Mouse (Mus musculus) forebrain, embryonic 14.5 days (tissue): ENCODE measurements at regions not wholly inside any gene's neighbourhood (a gene's known extent, or its start where the extent isn't known, plus 50 kb on each side); places are given as distances from the start of the nearest gene placed in this dataset.

Experiments
- ATAC-seq: fragments of 200-750 bp; cut with Nextera tagmentation; 2 replicates; pipeline ENCODE4 v1.8.0; 2017; ENCODE audit warnings: mild to moderate bottlenecking, moderate library complexity
- DNase-seq: peaks from one replicate; pipeline ENCODE4 v3.0.0-alpha.2; 2015; ENCODE audit warnings: low spot score
- H3K27ac ChIP-seq: fragments of 300-500 bp; sonication (generic); 2 replicates; pipeline ENCODE4 v1.5.1; 2014; ENCODE audit warnings: low read depth, mild to moderate bottlenecking, control low read depth, low read length, moderate library complexity
- H3K27me3 ChIP-seq: fragments of 300-500 bp; sonication (generic); replicated peaks from 2 replicates; pipeline ENCODE4 v1.6.1; 2014; ENCODE audit warnings: low read length, control low read depth, mixed read lengths; ENCODE audit not compliant: control insufficient read depth, insufficient read depth
- H3K36me3 ChIP-seq: fragments of 300-500 bp; sonication (generic); 2 replicates; pipeline ENCODE4 v1.6.1; 2014; ENCODE audit warnings: low read length, control low read depth; ENCODE audit not compliant: control insufficient read depth, insufficient read depth
- H3K4me1 ChIP-seq: fragments of 300-500 bp; sonication (generic); 2 replicates; pipeline ENCODE4 v1.6.1; 2014; ENCODE audit warnings: antibody characterized with exemption, low read length, control low read depth; ENCODE audit not compliant: control insufficient read depth, insufficient read depth
- H3K4me2 ChIP-seq: fragments of 300-500 bp; sonication (generic); 2 replicates; pipeline ENCODE4 v1.6.1; 2014; ENCODE audit warnings: mild to moderate bottlenecking, control low read depth, low read length
- H3K4me3 ChIP-seq: fragments of 300-500 bp; sonication (generic); 2 replicates; pipeline ENCODE4 v1.5.1; 2014; ENCODE audit warnings: low read depth, low read length, control low read depth
- H3K9ac ChIP-seq: fragments of 300-500 bp; sonication (generic); 2 replicates; pipeline ENCODE4 v1.6.1; 2014; ENCODE audit warnings: mild to moderate bottlenecking, low read length, control low read depth, moderate library complexity
- H3K9me3 ChIP-seq: fragments of 300-500 bp; sonication (generic); replicated peaks from 2 replicates; pipeline ENCODE4 v1.6.1; 2016; ENCODE audit warnings: low read length, control low read depth, mixed read lengths; ENCODE audit not compliant: control insufficient read depth
- WGBS: fragments of 180-500 bp; shearing (Covaris S2); extraction: QIAGEN DNeasy Blood & Tissue Kit; methylation state at CpG from one replicate; pipeline ENCODE4 v1.1.7; 2014; 5-methylcytosine and 5-hydroxymethylcytosine counted together

DNA sequence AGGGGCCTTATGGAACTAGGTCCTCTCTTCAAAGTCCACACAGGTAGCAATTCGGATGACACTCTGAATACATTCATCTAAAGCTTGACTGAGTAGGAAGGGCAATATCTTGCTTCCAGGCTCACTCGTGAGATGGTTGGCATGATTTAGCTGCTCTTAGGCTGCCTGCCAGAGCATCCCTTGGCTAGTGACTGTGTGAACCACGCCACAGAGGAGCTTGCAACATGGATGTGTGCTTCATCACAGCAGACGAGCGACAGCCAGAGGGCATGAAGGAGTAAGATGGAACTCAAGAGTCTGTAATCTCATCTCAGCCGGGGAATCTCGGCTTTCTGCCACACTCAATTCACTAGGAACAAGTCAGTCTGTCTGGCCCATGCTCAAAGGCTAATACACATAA is 127.3 kb downstream of the CK137956 start:
- no peak overlapping the region for H3K4me3 ChIP-seq
- H3K9me3 ChIP-seq = no peaks in the 10 kb centered on the region
- no peaks in the 10 kb centered on the region for H3K36me3 ChIP-seq
- DNase-seq = peak; percentile 27
- H3K4me1 ChIP-seq = no peaks in the 10 kb centered on the region
- H3K27me3 ChIP-seq = no peaks in the 10 kb centered on the region
- 79% methylated on average over 7 of the region's 7 CpGs for WGBS
- H3K27ac ChIP-seq = no peak overlapping the region
- no peak overlapping the region for H3K9ac ChIP-seq
- H3K4me2 ChIP-seq = no peak overlapping the region
- ATAC-seq = no peak

GRCm38 (mm10) chr4:127833668-127834067 is 137.1 kb downstream of the CK137956 start:
- Histone ChIP-seq H3K4me2 (no peak overlapping the region), H3K4me3 (no peak overlapping the region), H3K36me3 (no peaks in the 10 kb centered on the region), H3K4me1 (no peaks in the 10 kb centered on the region), H3K9ac (no peak overlapping the region), H3K9me3 (no peaks in the 10 kb centered on the region), H3K27ac (no peak overlapping the region), H3K27me3 (no peaks in the 10 kb centered on the region)
- ATAC-seq (no peak), DNase-seq (no peak)
- 77% methylated on average over 6 of the region's 6 CpGs for WGBS

DNA sequence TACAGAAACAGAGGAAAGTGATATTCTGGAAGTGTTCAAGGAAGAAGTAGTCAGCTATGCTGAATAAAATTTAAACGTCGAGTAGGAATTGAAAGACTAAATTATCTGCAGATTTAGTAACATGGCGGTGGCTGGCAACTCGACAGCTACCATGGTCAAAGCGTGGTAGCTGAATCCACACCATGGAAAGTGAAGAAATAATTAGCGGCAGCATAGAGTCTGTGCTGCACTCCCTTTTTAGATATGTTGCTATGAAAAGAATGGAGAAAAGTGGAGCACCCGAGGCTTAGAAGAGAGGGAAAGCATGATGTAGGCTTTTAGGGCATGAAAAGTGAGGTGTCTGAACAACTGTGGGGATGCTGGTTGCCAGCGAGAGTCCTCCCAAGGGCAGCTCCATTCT is 143.8 kb downstream of the CK137956 start:
- no peaks in the 10 kb centered on the region for H3K9me3 ChIP-seq
- no peak overlapping the region for H3K4me2 ChIP-seq
- H3K9ac ChIP-seq = no peak overlapping the region
- ATAC-seq (no peak), DNase-seq (no peak)
- no peaks in the 10 kb centered on the region for H3K4me1 ChIP-seq
- 93% methylated on average over 8 of the region's 8 CpGs for WGBS
- H3K36me3 ChIP-seq = no peaks in the 10 kb centered on the region
- no peak overlapping the region for H3K27ac ChIP-seq
- no peak overlapping the region for H3K4me3 ChIP-seq
- H3K27me3 ChIP-seq = no peaks in the 10 kb centered on the region

DNA sequence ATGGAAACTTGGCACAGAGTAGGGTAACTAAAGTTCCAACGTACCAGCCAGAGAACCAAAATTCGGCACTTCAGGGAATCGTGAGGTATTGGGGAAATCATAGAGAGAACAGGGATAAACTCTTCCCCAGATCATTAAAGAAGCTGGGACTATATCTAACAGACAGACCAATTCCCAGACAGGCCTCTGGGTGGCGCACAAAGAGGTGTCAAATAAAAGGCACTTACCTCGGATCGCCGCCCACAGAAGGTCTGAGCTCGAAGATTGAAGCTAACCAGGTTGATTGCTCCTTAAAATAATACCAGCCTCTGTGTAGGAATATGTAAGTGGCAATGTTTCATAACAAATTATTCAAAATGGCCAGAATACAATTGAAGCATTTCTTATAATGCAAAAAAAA is 151.2 kb downstream of the CK137956 start:
- WGBS = 78% methylated on average over 8 of the region's 8 CpGs
- no peak overlapping the region for H3K4me3 ChIP-seq
- H3K27me3 ChIP-seq = no peaks in the 10 kb centered on the region
- no peaks in the 10 kb centered on the region for H3K4me1 ChIP-seq
- H3K27ac ChIP-seq = no peak overlapping the region
- no peak overlapping the region for H3K9ac ChIP-seq
- H3K4me2 ChIP-seq = no peak overlapping the region
- no peak for ATAC-seq
- no peaks in the 10 kb centered on the region for H3K9me3 ChIP-seq
- no peak for DNase-seq
- H3K36me3 ChIP-seq = no peaks in the 10 kb centered on the region

DNA sequence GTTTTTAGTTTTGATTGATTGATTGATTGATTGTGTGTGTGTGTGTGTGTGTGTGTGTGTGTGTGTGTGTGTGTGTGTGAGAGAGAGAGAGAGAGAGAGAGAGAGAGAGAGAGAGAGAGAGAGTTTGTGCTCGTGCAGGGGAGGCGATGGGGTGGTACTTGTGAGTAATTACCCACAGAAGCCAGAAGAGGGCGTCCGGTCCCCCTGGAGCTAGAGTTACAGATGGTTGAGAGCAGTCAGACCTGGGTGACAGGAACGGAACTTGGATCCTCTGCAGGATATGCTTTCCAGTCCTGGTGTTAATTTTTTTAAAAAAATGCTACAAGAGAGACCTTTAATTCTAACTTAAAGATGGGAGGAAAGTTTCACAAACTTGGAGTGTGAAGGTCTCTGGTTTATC is 151.7 kb downstream of the CK137956 start:
- Histone ChIP-seq H3K4me3 (no peak overlapping the region), H3K27me3 (no peaks in the 10 kb centered on the region), H3K36me3 (no peaks in the 10 kb centered on the region), H3K9me3 (no peaks in the 10 kb centered on the region), H3K4me2 (no peak overlapping the region), H3K9ac (no peak overlapping the region), H3K27ac (no peak overlapping the region), H3K4me1 (no peaks in the 10 kb centered on the region)
- ATAC-seq (no peak), DNase-seq (no peak)
- 81% methylated on average over 5 of the region's 5 CpGs for WGBS

DNA sequence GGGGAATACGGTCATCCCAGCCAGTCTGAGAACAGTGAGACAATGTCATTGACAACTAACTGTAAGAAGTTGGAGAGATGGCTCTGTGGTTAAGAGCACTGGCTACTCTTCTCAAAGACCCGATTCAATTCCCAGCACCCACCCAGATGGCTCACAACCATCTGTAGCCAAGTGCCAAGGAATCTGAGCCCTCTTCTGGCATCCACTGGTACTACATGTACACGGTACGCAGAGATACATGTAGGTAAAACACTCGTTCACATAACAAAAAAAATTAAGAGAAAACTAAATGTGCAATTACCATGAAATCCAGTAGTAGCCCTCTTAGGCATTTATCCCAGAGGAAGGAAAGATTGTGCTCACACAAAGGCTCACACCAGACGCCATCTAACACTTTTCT is 156.1 kb downstream of the CK137956 start:
- Histone ChIP-seq H3K9me3 (no peaks in the 10 kb centered on the region), H3K27ac (no peak overlapping the region), H3K4me3 (no peak overlapping the region), H3K36me3 (no peaks in the 10 kb centered on the region), H3K27me3 (no peaks in the 10 kb centered on the region), H3K9ac (no peak overlapping the region), H3K4me1 (no peaks in the 10 kb centered on the region), H3K4me2 (no peak overlapping the region)
- WGBS = 79% methylated on average over 6 of the region's 6 CpGs
- DNase-seq (peak; percentile 8), ATAC-seq (no peak)

- Histone ChIP-seq H3K27me3 (no peaks in the 10 kb centered on the region), H3K9ac (no peak overlapping the region), H3K4me2 (no peak overlapping the region), H3K9me3 (no peaks in the 10 kb centered on the region), H3K27ac (no peak overlapping the region), H3K36me3 (no peaks in the 10 kb centered on the region), H3K4me3 (no peak overlapping the region), H3K4me1 (no peaks in the 10 kb centered on the region)
- ATAC-seq (no peak), DNase-seq (no peak)
- WGBS = 44% methylated on average over 3 of the region's 3 CpGs
Measured at GRCm38 (mm10) chr4:127812047-127812545, 158.7 kb downstream of the CK137956 start.

- Histone ChIP-seq H3K4me2 (no peak overlapping the region), H3K9me3 (no peaks in the 10 kb centered on the region), H3K27me3 (no peaks in the 10 kb centered on the region), H3K27ac (no peak overlapping the region), H3K9ac (no peak overlapping the region), H3K4me1 (no peaks in the 10 kb centered on the region), H3K4me3 (no peak overlapping the region), H3K36me3 (no peaks in the 10 kb centered on the region)
- peak; percentile 6 for DNase-seq
- 84% methylated on average over 7 of the region's 7 CpGs for WGBS
- ATAC-seq = no peak
Measured at GRCm38 (mm10) chr4:127810899-127811510, 159.7 kb downstream of the CK137956 start.

- no peak for DNase-seq
- Histone ChIP-seq H3K4me3 (no peak overlapping the region), H3K4me2 (no peak overlapping the region), H3K9me3 (no peaks in the 10 kb centered on the region), H3K9ac (no peak overlapping the region), H3K27me3 (no peaks in the 10 kb centered on the region), H3K36me3 (no peaks in the 10 kb centered on the region), H3K27ac (no peak overlapping the region), H3K4me1 (no peaks in the 10 kb centered on the region)
- ATAC-seq = no peak
- WGBS = 65% methylated on average over 6 of the region's 6 CpGs
Measured at GRCm38 (mm10) chr4:127809006-127809405, 161.7 kb downstream of the CK137956 start.
